Mouse (Mus musculus): Measurements from ENCODE around the gene Wasf3. TPM values are rescaled to one million over a fixed set of nuclear protein-coding genes. Genes with fewer than 3 reads are reported as not detected.

Gene Wasf3
- polyA plus RNA-seq, 1 experiment from 2014 or later, result 7.7 TPM

- peaks cover 19% of the 10 kb centered on the region for H3K36me3 ChIP-seq (replicated peaks)
- H3K4me1 ChIP-seq, result no peaks in the 10 kb centered on the region
- no peaks in the 10 kb centered on the region for H3K27me3 ChIP-seq (replicated peaks; ENCODE audit: low read depth, poor library complexity, severe bottlenecking)
- no peak overlapping the region for H3K27ac ChIP-seq (replicated peaks)
- DNase-seq (ENCODE audit: low spot score), result no peak
- WGBS, result 85% methylated on average over 3 of the region's 3 CpGs
- H3K4me3 ChIP-seq, result no peak overlapping the region
- H3K9me3 ChIP-seq, result no peaks in the 10 kb centered on the region
Observed at GRCm38 (mm10) chr5:146431821-146432220, 47.0 kb downstream of the Wasf3 start.

- H3K27ac ChIP-seq (replicated peaks), result no peak overlapping the region
- H3K4me1 ChIP-seq, result no peaks in the 10 kb centered on the region
- no peak overlapping the region for H3K4me3 ChIP-seq
- DNase-seq (ENCODE audit: low spot score), result no peak
- H3K36me3 ChIP-seq (replicated peaks), result peaks cover 25% of the 10 kb centered on the region
- H3K27me3 ChIP-seq (replicated peaks; ENCODE audit: low read depth, poor library complexity, severe bottlenecking), result no peaks in the 10 kb centered on the region
- 87% methylated on average over 6 of the region's 6 CpGs for WGBS
- H3K9me3 ChIP-seq, result no peaks in the 10 kb centered on the region
Observed at GRCm38 (mm10) chr5:146432476-146432875, 47.7 kb downstream of the Wasf3 start.

- WGBS, result 94% methylated on average over 16 of the region's 16 CpGs
- Histone ChIP-seq H3K36me3 (replicated peaks) (peaks cover 43% of the 10 kb centered on the region), H3K27ac (replicated peaks) (no peak overlapping the region), H3K9me3 (peaks cover 7% of the 10 kb centered on the region; the same call in 1 of the 2 replicates), H3K27me3 (replicated peaks; ENCODE audit: low read depth, poor library complexity, severe bottlenecking) (no peaks in the 10 kb centered on the region), H3K4me1 (no peaks in the 10 kb centered on the region), H3K4me3 (no peak overlapping the region)
- DNase-seq (ENCODE audit: low spot score), result no peak
Observed at GRCm38 (mm10) chr5:146435316-146435715, 50.5 kb downstream of the Wasf3 start.

GRCm38 (mm10) chr5:146436796-146437195 lies 52.0 kb downstream of the Wasf3 start:
- Histone ChIP-seq H3K4me1 (no peaks in the 10 kb centered on the region), H3K9me3 (peaks cover 7% of the 10 kb centered on the region; the same call in 1 of the 2 replicates), H3K27me3 (replicated peaks; ENCODE audit: low read depth, poor library complexity, severe bottlenecking) (no peaks in the 10 kb centered on the region), H3K27ac (replicated peaks) (no peak overlapping the region), H3K36me3 (replicated peaks) (peaks cover 58% of the 10 kb centered on the region), H3K4me3 (no peak overlapping the region)
- no peak for DNase-seq (ENCODE audit: low spot score)
- WGBS, result 97% methylated on average over 11 of the region's 11 CpGs

- Histone ChIP-seq H3K36me3 (replicated peaks) (peaks cover 73% of the 10 kb centered on the region), H3K27ac (replicated peaks) (no peak overlapping the region), H3K9me3 (peaks cover 7% of the 10 kb centered on the region; the same call in 1 of the 2 replicates), H3K4me1 (no peaks in the 10 kb centered on the region), H3K27me3 (replicated peaks; ENCODE audit: low read depth, poor library complexity, severe bottlenecking) (no peaks in the 10 kb centered on the region), H3K4me3 (no peak overlapping the region)
- WGBS, result 89% methylated on average over 7 of the region's 7 CpGs
- DNase-seq (ENCODE audit: low spot score), result no peak
Observed at GRCm38 (mm10) chr5:146439152-146439781, 54.5 kb downstream of the Wasf3 start.

GRCm38 (mm10) chr5:146440273-146440672 lies 55.5 kb downstream of the Wasf3 start:
- H3K27ac ChIP-seq (replicated peaks), result no peak overlapping the region
- peaks cover 7% of the 10 kb centered on the region; the same call in 1 of the 2 replicates for H3K9me3 ChIP-seq
- no peak overlapping the region for H3K4me3 ChIP-seq
- DNase-seq (ENCODE audit: low spot score), result no peak
- peaks cover 71% of the 10 kb centered on the region for H3K36me3 ChIP-seq (replicated peaks)
- H3K27me3 ChIP-seq (replicated peaks; ENCODE audit: low read depth, poor library complexity, severe bottlenecking), result no peaks in the 10 kb centered on the region
- H3K4me1 ChIP-seq, result no peaks in the 10 kb centered on the region
- 91% methylated on average over 5 of the region's 5 CpGs for WGBS

- 89% methylated on average over 2 of the region's 2 CpGs for WGBS
- peaks cover 61% of the 10 kb centered on the region for H3K36me3 ChIP-seq (replicated peaks)
- H3K27ac ChIP-seq (replicated peaks), result no peak overlapping the region
- no peaks in the 10 kb centered on the region for H3K4me1 ChIP-seq
- DNase-seq (ENCODE audit: low spot score), result no peak
- no peaks in the 10 kb centered on the region for H3K27me3 ChIP-seq (replicated peaks; ENCODE audit: low read depth, poor library complexity, severe bottlenecking)
- no peak overlapping the region for H3K4me3 ChIP-seq
- H3K9me3 ChIP-seq, result peaks cover 6% of the 10 kb centered on the region; the same call in 1 of the 2 replicates
Observed at GRCm38 (mm10) chr5:146442767-146443166, 58.0 kb downstream of the Wasf3 start.

GRCm38 (mm10) chr5:146446633-146447032 lies 61.8 kb downstream of the Wasf3 start:
- DNase-seq (ENCODE audit: low spot score), result no peak
- Histone ChIP-seq H3K4me3 (no peak overlapping the region), H3K9me3 (no peaks in the 10 kb centered on the region), H3K27me3 (replicated peaks; ENCODE audit: low read depth, poor library complexity, severe bottlenecking) (no peaks in the 10 kb centered on the region), H3K36me3 (replicated peaks) (peaks cover 26% of the 10 kb centered on the region), H3K4me1 (no peaks in the 10 kb centered on the region), H3K27ac (replicated peaks) (no peak overlapping the region)
- 87% methylated on average over 2 of the region's 2 CpGs for WGBS

- Histone ChIP-seq H3K36me3 (replicated peaks) (peaks cover 47% of the 10 kb centered on the region), H3K27ac (replicated peaks) (no peak overlapping the region), H3K4me3 (no peak overlapping the region), H3K4me1 (no peaks in the 10 kb centered on the region), H3K27me3 (replicated peaks; ENCODE audit: low read depth, poor library complexity, severe bottlenecking) (no peaks in the 10 kb centered on the region), H3K9me3 (no peaks in the 10 kb centered on the region)
- no peak for DNase-seq (ENCODE audit: low spot score)
- 79% methylated on average over 11 of the region's 11 CpGs for WGBS
Observed at GRCm38 (mm10) chr5:146451592-146452254, 66.9 kb downstream of the Wasf3 start.

- H3K4me1 ChIP-seq, result no peaks in the 10 kb centered on the region
- H3K9me3 ChIP-seq, result no peaks in the 10 kb centered on the region
- no peak overlapping the region for H3K4me3 ChIP-seq
- peaks cover 49% of the 10 kb centered on the region for H3K36me3 ChIP-seq (replicated peaks)
- no peak for DNase-seq (ENCODE audit: low spot score)
- H3K27ac ChIP-seq (replicated peaks), result no peak overlapping the region
- H3K27me3 ChIP-seq (replicated peaks; ENCODE audit: low read depth, poor library complexity, severe bottlenecking), result no peaks in the 10 kb centered on the region
- 93% methylated on average over 6 of the region's 6 CpGs for WGBS
Observed at GRCm38 (mm10) chr5:146453556-146453955, 68.8 kb downstream of the Wasf3 start.

GRCm38 (mm10) chr5:146461612-146462011 lies 76.8 kb downstream of the Wasf3 start:
- DNase-seq (ENCODE audit: low spot score), result no peak
- Histone ChIP-seq H3K9me3 (no peaks in the 10 kb centered on the region), H3K27me3 (replicated peaks; ENCODE audit: low read depth, poor library complexity, severe bottlenecking) (no peaks in the 10 kb centered on the region), H3K4me1 (no peaks in the 10 kb centered on the region), H3K27ac (replicated peaks) (no peak overlapping the region), H3K4me3 (no peak overlapping the region), H3K36me3 (replicated peaks) (peaks cover 47% of the 10 kb centered on the region)
- 85% methylated on average over 8 of the region's 8 CpGs for WGBS

GRCm38 (mm10) chr5:146466663-146467062 lies 81.9 kb downstream of the Wasf3 start:
- DNase-seq (ENCODE audit: low spot score), result no peak
- peaks cover 55% of the 10 kb centered on the region for H3K36me3 ChIP-seq (replicated peaks)
- H3K4me1 ChIP-seq, result no peaks in the 10 kb centered on the region

GRCm38 (mm10) chr5:146468311-146468710 lies 83.5 kb downstream of the Wasf3 start:
- H3K9me3 ChIP-seq, result no peaks in the 10 kb centered on the region
- 92% methylated on average over 9 of the region's 9 CpGs for WGBS
- no peak overlapping the region for H3K4me3 ChIP-seq
- no peak for DNase-seq (ENCODE audit: low spot score)
- H3K4me1 ChIP-seq, result no peaks in the 10 kb centered on the region
- no peaks in the 10 kb centered on the region for H3K27me3 ChIP-seq (replicated peaks; ENCODE audit: low read depth, poor library complexity, severe bottlenecking)
- H3K27ac ChIP-seq (replicated peaks), result no peak overlapping the region
- H3K36me3 ChIP-seq (replicated peaks), result peaks cover 46% of the 10 kb centered on the region

More at GRCm38 (mm10) chr5:146466663-146467062, 81.9 kb downstream of the Wasf3 start:
- 94% methylated on average over 19 of the region's 19 CpGs for WGBS
- no peaks in the 10 kb centered on the region for H3K27me3 ChIP-seq (replicated peaks; ENCODE audit: low read depth, poor library complexity, severe bottlenecking)
- H3K27ac ChIP-seq (replicated peaks), result no peak overlapping the region
- no peak overlapping the region for H3K4me3 ChIP-seq
- H3K9me3 ChIP-seq, result no peaks in the 10 kb centered on the region
